Mouse (Mus musculus) hindbrain, embryonic 10.5 days (tissue): ENCODE measurements around the gene Otud6a. TPM values are rescaled to one million over a fixed set of nuclear protein-coding genes. Genes with fewer than 3 reads are reported as not detected.
"Not testable (repeated sequence)": the region's sequence is repeated elsewhere in the genome, so short reads cannot be mapped to it uniquely, and the experiment has no call there.

Experiments used
- DNase-seq: peaks from one replicate; pipeline ENCODE4 v3.0.0-alpha.2; 2017; ENCODE audit warnings: low spot score
- H3K27ac ChIP-seq: fragments of 300-500 bp; sonication (generic); 2 replicates; pipeline ENCODE4 v1.5.1; 2016; ENCODE audit warnings: mild to moderate bottlenecking, moderate library complexity
- H3K27me3 ChIP-seq: fragments of 300-500 bp; sonication (generic); 2 replicates; pipeline ENCODE4 v1.6.1; 2016; ENCODE audit warnings: mild to moderate bottlenecking; ENCODE audit not compliant: poor library complexity, insufficient read depth, severe bottlenecking
- H3K36me3 ChIP-seq: fragments of 300-500 bp; sonication (generic); 2 replicates; pipeline ENCODE4 v1.6.1; 2016; ENCODE audit warnings: mild to moderate bottlenecking, moderate library complexity
- H3K4me1 ChIP-seq: fragments of 300-500 bp; sonication (generic); replicated peaks from 2 replicates; pipeline ENCODE4 v1.6.1; 2016; ENCODE audit warnings: mild to moderate bottlenecking
- H3K4me3 ChIP-seq: fragments of 300-500 bp; sonication (generic); 2 replicates; pipeline ENCODE4 v1.5.1; 2016; ENCODE audit warnings: mild to moderate bottlenecking, moderate library complexity
- H3K9me3 ChIP-seq: fragments of 300-500 bp; sonication (generic); 2 replicates; pipeline ENCODE4 v1.6.1; 2016; ENCODE audit warnings: mild to moderate bottlenecking, moderate library complexity
- WGBS: fragments of 180-500 bp; shearing (Covaris S2); methylation state at CpG from one replicate; pipeline ENCODE4 v1.1.7; 2016; 5-methylcytosine and 5-hydroxymethylcytosine counted together
- polyA plus RNA-seq: library from polyadenylated mRNA; unstranded; fragments of >200 nt; fragmentation: Nextera tagmentation; extraction: Ambion mirVana; gene quantifications from 2 replicates; pipeline ENCODE4 v1.2.1, GENCODE M21; 2016

Otud6a gene
- polyA plus RNA-seq = not detected in 2 replicates

- WGBS = 89% methylated on average over 21 of the region's 21 CpGs
- Histone ChIP-seq H3K36me3 (no peaks in the 10 kb centered on the region), H3K27me3 (peaks cover 37% of the 10 kb centered on the region), H3K4me1 (no peaks in the 10 kb centered on the region), H3K27ac (no peak within 1 kb of the TSS), H3K9me3 (0 out of 2 replicates have a peak, but pooled peaks cover 5% of the 10 kb centered on the region), H3K4me3 (no peak within 1 kb of the TSS)
- DNase-seq = no peak
These were observed at the start of gene Otud6a for GRCm38 (mm10) chrX:100428693-100429092. Otud6a (plus strand) TSS chrX:100429013.

- H3K4me3 ChIP-seq = no peak overlapping the region
- H3K9me3 ChIP-seq = no peaks in the 10 kb centered on the region
- peaks cover 18% of the 10 kb centered on the region for H3K27me3 ChIP-seq
- no peak overlapping the region for H3K27ac ChIP-seq
- no peak for DNase-seq
- H3K4me1 ChIP-seq = 0 out of 2 replicates have a peak, but pooled peaks cover 3% of the 10 kb centered on the region
- WGBS = 79% methylated on average over 1 of the region's 1 CpGs
- no peaks in the 10 kb centered on the region for H3K36me3 ChIP-seq
These were observed 38.9 kb upstream of the Otud6a start for GRCm38 (mm10) chrX:100389887-100390286.

- Histone ChIP-seq H3K4me3 (no peak overlapping the region), H3K9me3 (no peaks in the 10 kb centered on the region), H3K36me3 (no peaks in the 10 kb centered on the region), H3K4me1 (0 out of 2 replicates have a peak, but pooled peaks cover 3% of the 10 kb centered on the region), H3K27me3 (peaks cover 39% of the 10 kb centered on the region), H3K27ac (no peak overlapping the region)
- DNase-seq = peak; percentile 24
- WGBS = 29% methylated on average over 6 of the region's 6 CpGs
These were observed 36.5 kb upstream of the Otud6a start for GRCm38 (mm10) chrX:100392304-100392703.

GRCm38 (mm10) chrX:100394223-100394861 lies 34.5 kb upstream of the Otud6a start:
- no peaks in the 10 kb centered on the region for H3K9me3 ChIP-seq
- 63% methylated on average over 7 of the region's 7 CpGs for WGBS

GRCm38 (mm10) chrX:100395026-100395425 lies 33.8 kb upstream of the Otud6a start:
- Histone ChIP-seq H3K36me3 (no peaks in the 10 kb centered on the region), H3K27ac (no peak overlapping the region), H3K27me3 (peaks cover 57% of the 10 kb centered on the region), H3K4me3 (no peak overlapping the region), H3K9me3 (no peaks in the 10 kb centered on the region), H3K4me1 (0 out of 2 replicates have a peak, but pooled peaks cover 3% of the 10 kb centered on the region)
- WGBS = 81% methylated on average over 8 of the region's 8 CpGs
- peak; percentile 5 for DNase-seq

More at GRCm38 (mm10) chrX:100394223-100394861, 34.5 kb upstream of the Otud6a start:
- no peak for DNase-seq
- H3K4me3 ChIP-seq = no peak overlapping the region
- H3K36me3 ChIP-seq = no peaks in the 10 kb centered on the region
- H3K27me3 ChIP-seq = peaks cover 55% of the 10 kb centered on the region
- H3K4me1 ChIP-seq = 0 out of 2 replicates have a peak, but pooled peaks cover 3% of the 10 kb centered on the region
- H3K27ac ChIP-seq = no peak overlapping the region

GRCm38 (mm10) chrX:100400900-100401299 lies 27.9 kb upstream of the Otud6a start:
- no peaks in the 10 kb centered on the region for H3K4me1 ChIP-seq
- no peaks in the 10 kb centered on the region for H3K36me3 ChIP-seq
- no peaks in the 10 kb centered on the region for H3K9me3 ChIP-seq
- H3K4me3 ChIP-seq = no peak overlapping the region
- DNase-seq = no peak
- H3K27me3 ChIP-seq = peaks cover 53% of the 10 kb centered on the region
- H3K27ac ChIP-seq = no peak overlapping the region

- no peak overlapping the region for H3K27ac ChIP-seq
- peaks cover 51% of the 10 kb centered on the region for H3K27me3 ChIP-seq
- H3K4me3 ChIP-seq = no peak overlapping the region
- H3K36me3 ChIP-seq = no peaks in the 10 kb centered on the region
- 82% methylated on average over 5 of the region's 5 CpGs for WGBS
- DNase-seq = no peak
- H3K9me3 ChIP-seq = no peaks in the 10 kb centered on the region
- no peaks in the 10 kb centered on the region for H3K4me1 ChIP-seq
These were observed 27.2 kb upstream of the Otud6a start for GRCm38 (mm10) chrX:100401657-100402056.

GRCm38 (mm10) chrX:100409245-100409644 lies 19.6 kb upstream of the Otud6a start:
- Histone ChIP-seq H3K27me3 (peaks cover 9% of the 10 kb centered on the region; the same call in 1 of the 2 replicates), H3K36me3 (no peaks in the 10 kb centered on the region), H3K4me1 (no peaks in the 10 kb centered on the region), H3K27ac (no peak overlapping the region), H3K9me3 (no peaks in the 10 kb centered on the region), H3K4me3 (no peak overlapping the region)
- DNase-seq = no peak
- WGBS = 68% methylated on average over 1 of the region's 1 CpGs

GRCm38 (mm10) chrX:100432311-100432710 lies 3.5 kb downstream of the Otud6a start:
- DNase-seq = no peak
- Histone ChIP-seq H3K9me3 (0 out of 2 replicates have a peak, but pooled peaks cover 5% of the 10 kb centered on the region), H3K4me1 (no peaks in the 10 kb centered on the region), H3K36me3 (no peaks in the 10 kb centered on the region), H3K27ac (no peak overlapping the region), H3K27me3 (peaks cover 60% of the 10 kb centered on the region), H3K4me3 (no peak overlapping the region)
- 68% methylated on average over 3 of the region's 3 CpGs for WGBS

- not testable (repeated sequence) for H3K27ac ChIP-seq, DNase-seq, H3K36me3 ChIP-seq, H3K4me1 ChIP-seq, H3K4me3 ChIP-seq, H3K9me3 ChIP-seq
- WGBS = 90% methylated on average over 2 of the region's 2 CpGs
- H3K27me3 ChIP-seq = peaks cover 26% of the 10 kb centered on the region
These were observed 13.8 kb downstream of the Otud6a start, which contains the start of gene Awat2 for GRCm38 (mm10) chrX:100442617-100443016. Awat2 (minus strand) TSS chrX:100442717.

- Histone ChIP-seq H3K27me3 (peaks cover 27% of the 10 kb centered on the region), H3K36me3 (no peaks in the 10 kb centered on the region), H3K4me1 (no peaks in the 10 kb centered on the region; the same call in 1 of the 2 replicates), H3K9me3 (no peaks in the 10 kb centered on the region), H3K27ac (no peak overlapping the region), H3K4me3 (no peak overlapping the region)
- no peak for DNase-seq
- 87% methylated on average over 7 of the region's 7 CpGs for WGBS
These were observed 14.7 kb downstream of the Otud6a start for GRCm38 (mm10) chrX:100443532-100443931.

- no peak overlapping the region for H3K4me3 ChIP-seq
- no peaks in the 10 kb centered on the region for H3K9me3 ChIP-seq
- H3K4me1 ChIP-seq = no peaks in the 10 kb centered on the region
- DNase-seq = no peak
- no peak overlapping the region for H3K27ac ChIP-seq
- 78% methylated on average over 4 of the region's 4 CpGs for WGBS
- H3K27me3 ChIP-seq = peaks cover 69% of the 10 kb centered on the region
- no peaks in the 10 kb centered on the region for H3K36me3 ChIP-seq
These were observed 39.2 kb downstream of the Otud6a start for GRCm38 (mm10) chrX:100468047-100468446.

GRCm38 (mm10) chrX:100470126-100470525 lies 41.3 kb downstream of the Otud6a start:
- H3K36me3 ChIP-seq = no peaks in the 10 kb centered on the region
- H3K4me3 ChIP-seq = no peak overlapping the region
- no peaks in the 10 kb centered on the region for H3K9me3 ChIP-seq
- 87% methylated on average over 3 of the region's 3 CpGs for WGBS
- H3K27ac ChIP-seq = no peak overlapping the region
- DNase-seq = no peak
- H3K4me1 ChIP-seq = no peaks in the 10 kb centered on the region
- H3K27me3 ChIP-seq = peaks cover 64% of the 10 kb centered on the region
